Mouse (Mus musculus): ENCODE results near the gene Sdc4.
A peak's percentile ranks its signal among the peaks of the same experiment; 100 is the strongest.

Gene Sdc4

DNA sequence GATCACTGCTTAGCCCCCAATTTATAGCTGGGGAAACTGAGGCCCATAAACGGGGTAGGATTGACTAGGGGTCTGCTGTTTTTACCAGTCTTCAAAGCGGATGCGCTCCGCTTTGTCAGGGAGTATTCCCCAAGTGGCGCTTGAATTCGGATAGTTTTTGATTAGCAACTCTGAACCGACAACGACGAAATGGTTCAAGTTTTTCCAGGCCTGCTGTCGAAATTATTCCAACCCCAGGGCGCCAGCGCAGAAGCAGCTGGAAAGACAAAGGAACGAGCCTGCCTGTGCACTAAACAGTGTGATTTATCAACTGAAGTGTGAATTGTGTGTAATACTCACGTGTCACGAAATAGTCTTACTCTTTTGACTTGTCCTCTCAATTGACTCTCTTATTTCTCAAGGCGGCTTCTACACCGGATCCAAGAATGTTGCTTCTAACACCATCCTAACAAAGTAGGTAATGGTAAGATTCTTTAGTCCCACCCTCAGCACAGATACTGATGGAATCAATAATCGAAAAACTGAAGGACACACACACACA is at the start of gene Sdc4:
Gene Sdc4 (minus strand): TSS at position 428 of the 541 bp plus-strand sequence.
- DNase-seq (ENCODE audit: low spot score), result no peak

DNA sequence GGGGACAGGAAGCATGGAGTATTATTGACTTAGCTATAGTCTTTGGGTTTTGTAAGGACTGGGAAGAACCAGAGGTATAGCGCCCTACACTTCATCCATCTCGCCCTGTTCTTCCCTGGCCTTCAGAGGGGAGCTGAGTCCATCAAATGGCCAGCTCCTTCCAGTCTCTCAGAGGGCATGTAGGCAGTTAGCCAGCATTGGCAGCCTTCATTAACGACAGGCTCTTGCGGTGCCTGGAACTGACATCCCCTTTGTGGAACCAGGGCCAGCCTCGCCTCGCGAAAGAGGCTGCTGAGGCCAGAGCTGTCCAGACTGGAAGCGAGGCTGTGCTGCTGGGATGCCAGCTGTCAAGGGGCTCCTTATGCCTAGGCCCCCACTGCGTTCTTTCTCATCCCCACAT is 44.1 kb upstream of the Sdc4 start:
- no peak for DNase-seq (ENCODE audit: low spot score)

DNA sequence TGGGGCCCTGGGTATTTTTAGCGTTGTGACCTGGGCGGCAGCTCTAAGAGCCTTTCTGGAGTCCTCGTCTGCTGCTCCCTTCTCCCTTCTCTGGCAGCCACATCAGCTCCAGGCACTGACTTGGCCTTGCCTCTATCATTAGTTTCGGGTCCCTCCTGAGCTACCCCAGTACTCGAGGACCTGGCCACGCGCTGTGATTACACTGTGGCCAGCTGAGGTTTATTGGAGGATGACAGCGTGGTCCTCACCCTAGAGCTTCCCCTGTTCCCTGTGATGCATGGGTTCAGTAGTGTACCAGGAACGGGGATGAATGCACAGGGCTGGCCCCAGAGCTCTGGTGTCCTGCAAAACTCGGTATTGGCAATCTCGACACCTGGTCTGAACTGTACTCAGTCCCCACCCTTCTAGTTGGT is 43.4 kb upstream of the Sdc4 start:
- no peak for DNase-seq (ENCODE audit: low spot score)

DNA sequence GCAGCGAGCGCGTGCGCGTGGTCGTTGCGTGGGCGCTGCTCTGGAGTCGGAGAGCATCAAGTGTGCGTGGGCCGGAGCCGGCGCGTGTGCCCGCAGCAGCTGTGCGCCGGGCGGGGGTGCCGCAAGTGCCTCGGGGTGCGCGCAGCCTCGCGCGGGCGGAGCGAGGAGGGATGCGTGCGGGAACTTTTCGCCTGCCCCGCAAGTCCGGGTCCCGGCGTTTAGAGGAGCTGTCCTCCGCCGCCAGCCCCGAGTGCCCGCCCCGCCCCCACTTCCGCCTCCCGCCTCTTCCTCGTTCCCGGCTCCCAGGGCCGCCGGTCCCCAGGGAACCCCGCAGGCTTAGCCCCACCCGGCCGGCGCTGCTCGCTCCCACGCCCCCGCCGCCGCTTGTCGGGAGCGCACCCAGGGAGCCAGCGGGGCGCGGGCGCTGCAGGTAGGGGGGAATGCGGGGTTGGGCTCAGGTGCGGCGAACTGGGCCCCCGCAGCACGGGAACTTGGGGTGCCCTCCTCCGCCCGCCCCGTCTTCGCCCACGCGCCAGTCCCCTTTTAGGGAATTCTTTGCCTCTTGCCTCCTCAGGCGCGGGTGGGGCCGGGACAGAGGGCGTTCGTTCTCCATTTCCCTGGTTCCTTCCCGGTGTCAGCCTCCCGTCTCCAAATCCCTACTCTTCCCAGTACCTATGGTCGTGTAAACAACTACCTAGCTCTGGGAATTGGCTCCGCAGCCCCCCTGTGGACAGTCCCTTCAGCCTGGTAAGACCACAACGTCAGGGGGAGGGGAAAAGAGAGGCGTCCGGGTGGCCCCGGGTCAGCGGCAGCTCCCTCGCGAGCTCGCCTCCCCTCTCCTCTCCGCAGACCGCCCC is 42.8 kb upstream of the Sdc4 start:
- DNase-seq (ENCODE audit: low spot score), result no peak

DNA sequence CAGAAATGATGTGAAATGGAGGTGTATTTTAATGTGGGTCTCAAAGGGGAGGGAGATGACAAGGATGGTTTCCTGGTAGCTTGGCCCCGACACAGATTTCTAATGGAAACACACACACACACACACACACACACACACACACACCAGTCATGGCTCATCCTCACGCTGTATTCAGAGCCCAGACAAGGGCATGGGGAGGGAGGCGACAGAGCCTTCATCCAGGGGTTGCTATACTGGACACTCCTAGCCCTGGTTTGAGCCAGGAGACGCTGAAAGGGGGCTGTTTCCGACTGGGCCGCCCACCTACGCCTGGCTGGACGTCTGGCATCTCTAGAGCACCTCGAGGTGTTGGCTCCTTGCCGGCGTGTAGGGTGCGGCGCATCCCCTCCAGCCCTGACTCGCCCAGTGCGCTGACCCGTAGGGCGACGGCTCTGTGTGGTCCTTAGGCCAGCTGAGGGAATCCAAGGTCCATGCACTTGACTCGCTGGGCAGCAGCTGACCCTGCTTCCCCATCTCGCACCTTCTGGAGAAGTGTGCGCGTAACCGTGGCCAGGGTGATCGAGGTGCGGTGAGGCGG is 42.1 kb upstream of the Sdc4 start, which contains the start of gene Dbndd2:
Gene Dbndd2 (plus strand): TSS at position 426 of the 577 bp plus-strand sequence.
- DNase-seq (ENCODE audit: low spot score), result no peak

- DNase-seq (ENCODE audit: low spot score), result no peak
These were observed 29.9 kb upstream of the Sdc4 start, which contains the start of gene Trp53tg5 for GRCm38 (mm10) chr2:164473624-164474023. TSS of gene Trp53tg5 (minus strand) at chr2:164473724.

DNA sequence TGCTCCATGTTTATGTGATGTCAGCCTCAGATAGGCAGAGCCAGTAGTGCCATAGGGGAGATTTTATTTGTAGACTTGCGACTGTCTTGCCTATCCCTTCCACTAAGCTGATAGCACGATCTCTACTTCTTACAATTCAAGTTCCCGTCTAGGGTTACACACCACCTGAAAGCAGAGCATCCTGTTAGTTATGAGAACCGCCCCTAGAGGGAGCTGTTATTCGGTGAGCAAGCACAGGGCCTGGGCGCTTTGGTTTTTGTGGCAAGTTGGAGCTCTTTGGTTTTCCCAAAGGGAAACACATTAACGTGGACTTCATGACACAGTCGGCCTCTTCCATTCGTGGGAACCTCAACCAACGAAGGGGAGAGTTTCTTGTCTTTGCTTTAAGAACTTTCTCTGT is 26.6 kb upstream of the Sdc4 start:
- DNase-seq (ENCODE audit: low spot score), result peak; percentile 47

DNA sequence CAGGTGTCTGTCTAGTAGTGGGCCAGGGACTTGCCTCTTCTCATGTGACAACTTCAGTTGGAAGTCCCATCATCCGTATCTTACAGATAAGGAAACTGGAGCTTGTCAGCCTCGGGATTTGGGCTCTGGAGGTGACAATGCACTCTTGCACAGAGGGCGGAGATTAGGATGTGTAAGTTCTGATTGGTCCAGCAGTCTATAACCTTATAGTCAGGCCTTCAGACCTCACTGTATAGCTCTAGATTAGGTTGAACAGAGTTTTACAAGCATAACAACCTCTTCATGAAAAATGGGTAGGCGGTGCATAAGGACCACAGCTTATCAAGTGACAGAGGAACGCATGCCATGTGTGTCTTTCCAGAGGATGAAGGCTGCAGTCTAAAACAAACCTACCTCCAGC is 23.1 kb upstream of the Sdc4 start:
- DNase-seq (ENCODE audit: low spot score), result no peak

- DNase-seq (ENCODE audit: low spot score), result peak; percentile 53
These were observed 21.5 kb upstream of the Sdc4 start for GRCm38 (mm10) chr2:164465161-164465560.

- peak; percentile 100 for DNase-seq (ENCODE audit: low spot score)
These were observed 17.3 kb upstream of the Sdc4 start, which contains the start of gene Gm20458 for GRCm38 (mm10) chr2:164460745-164461551. TSS of gene Gm20458 (plus strand) at chr2:164460967.

- DNase-seq (ENCODE audit: low spot score), result peak; percentile 46
These were observed 14.8 kb upstream of the Sdc4 start for GRCm38 (mm10) chr2:164458535-164458934.

DNA sequence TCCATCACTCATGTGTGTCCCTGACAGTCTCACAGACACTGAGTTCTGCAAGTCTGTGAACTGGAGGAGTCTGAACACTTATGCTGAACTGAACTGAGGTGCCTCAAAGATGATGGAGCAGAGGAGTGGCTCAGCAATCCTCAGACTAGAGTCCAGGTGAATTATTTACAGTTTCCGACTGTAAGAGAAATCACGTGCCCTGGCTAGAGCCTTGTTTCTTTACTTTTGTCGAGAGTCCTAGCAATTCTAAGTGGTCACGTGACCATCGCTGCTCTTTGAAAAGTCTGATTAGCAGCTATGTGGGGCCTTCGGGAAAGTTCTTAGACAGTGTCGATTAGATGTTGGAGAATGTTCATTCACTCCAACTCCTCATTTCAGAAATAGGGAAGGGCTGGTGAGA is 14.3 kb upstream of the Sdc4 start:
- no peak for DNase-seq (ENCODE audit: low spot score)

DNA sequence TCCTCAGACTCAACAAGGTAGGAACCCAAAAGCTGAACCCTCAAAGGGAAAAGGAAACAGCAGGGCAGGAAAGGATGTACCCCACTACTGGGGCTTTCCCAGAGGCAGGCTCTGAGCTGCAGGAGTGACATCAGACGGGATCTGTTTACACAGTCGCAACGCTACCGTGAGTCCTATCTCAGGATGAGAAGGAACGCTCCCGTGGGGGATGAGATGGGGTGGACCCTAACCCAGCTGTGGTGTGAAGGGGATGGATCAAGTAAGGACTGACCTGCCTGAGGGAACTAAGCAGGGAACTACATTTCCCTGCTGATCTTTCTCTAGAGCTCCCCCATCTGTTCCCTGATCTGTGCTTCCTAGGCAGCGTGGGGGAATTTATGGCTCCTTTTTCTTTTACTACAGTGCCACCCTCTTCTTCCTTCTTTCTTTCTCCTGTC is 13.2 kb upstream of the Sdc4 start, which contains the start of gene Sys1:
Gene Sys1 (plus strand): TSS at position 101 of the 437 bp plus-strand sequence.
- peak; percentile 31 for DNase-seq (ENCODE audit: low spot score)

DNA sequence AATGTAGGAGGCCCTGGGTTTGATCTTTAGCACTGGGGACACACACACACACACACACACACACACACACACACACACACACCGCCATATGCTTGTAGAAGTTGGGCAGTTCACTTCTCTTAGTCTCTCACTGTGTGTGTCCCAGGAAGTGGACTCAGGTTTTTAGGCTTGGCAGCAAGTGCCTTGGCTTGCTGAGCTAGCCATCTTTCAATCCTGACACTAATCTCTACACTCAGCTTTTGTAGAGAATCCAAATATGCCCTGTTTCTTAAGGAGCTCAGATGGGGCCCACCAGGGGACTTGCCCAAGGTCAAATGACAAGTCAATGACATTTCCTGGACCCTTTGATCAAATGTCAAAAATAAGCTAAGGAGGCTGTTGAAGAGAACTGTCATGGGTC is 12.7 kb upstream of the Sdc4 start:
- DNase-seq (ENCODE audit: low spot score), result peak; percentile 41

DNA sequence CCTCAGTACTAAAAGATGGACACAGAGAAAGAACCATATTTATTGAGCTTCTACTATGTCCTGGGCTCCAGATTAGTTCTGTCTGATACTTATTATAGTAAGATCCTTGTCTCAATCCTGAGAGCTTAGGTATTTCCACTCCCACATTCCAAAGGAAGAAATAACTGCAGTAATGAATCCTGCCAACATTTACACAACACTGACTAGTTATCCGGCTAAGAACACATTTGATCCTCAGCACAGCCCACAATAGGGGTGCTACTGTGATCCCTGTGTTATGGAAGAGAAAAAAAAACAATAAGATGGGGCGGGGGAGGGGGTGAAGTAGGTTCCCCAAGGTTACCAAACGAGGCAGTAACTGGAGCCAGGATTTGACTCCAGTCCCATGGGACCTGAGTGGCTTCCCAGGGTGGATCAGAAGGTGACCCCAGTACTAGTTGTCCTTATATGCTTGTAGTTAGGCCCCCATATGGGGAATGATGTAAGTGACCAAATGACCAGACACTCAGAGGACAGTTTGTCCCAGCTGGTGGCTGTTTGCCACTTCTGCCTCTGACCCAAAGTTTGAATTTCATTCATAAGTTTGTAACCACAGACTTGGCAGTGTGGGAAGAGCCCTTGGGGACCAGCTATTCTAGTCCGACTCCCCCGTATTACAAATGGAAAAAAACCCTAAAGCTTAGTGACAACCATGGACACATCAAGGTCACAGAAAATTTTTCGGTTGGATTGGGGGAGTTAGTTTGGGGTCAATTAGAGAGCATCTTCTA is 11.9 kb upstream of the Sdc4 start:
- DNase-seq (ENCODE audit: low spot score), result peak; percentile 88

DNA sequence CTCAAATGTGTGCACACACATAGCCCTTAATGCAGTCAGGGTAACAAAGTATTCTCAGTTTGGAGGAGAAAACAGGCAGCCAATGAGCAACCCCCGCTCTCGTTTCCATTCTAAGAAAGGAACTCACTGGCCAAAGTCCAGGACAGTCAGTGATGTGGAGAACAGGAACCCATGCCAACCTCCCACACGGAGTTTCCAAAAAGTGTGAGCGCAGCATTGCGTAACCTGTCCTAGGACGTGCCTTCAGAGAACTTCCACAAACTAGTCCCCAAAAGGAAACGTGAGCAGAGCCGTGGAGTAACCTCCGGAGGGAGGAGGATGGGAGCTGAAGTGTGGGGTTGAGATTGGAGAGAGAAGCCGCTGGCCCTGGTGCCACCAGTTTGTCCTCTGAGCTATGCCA is 11.2 kb upstream of the Sdc4 start:
- DNase-seq (ENCODE audit: low spot score), result peak; percentile 97

DNA sequence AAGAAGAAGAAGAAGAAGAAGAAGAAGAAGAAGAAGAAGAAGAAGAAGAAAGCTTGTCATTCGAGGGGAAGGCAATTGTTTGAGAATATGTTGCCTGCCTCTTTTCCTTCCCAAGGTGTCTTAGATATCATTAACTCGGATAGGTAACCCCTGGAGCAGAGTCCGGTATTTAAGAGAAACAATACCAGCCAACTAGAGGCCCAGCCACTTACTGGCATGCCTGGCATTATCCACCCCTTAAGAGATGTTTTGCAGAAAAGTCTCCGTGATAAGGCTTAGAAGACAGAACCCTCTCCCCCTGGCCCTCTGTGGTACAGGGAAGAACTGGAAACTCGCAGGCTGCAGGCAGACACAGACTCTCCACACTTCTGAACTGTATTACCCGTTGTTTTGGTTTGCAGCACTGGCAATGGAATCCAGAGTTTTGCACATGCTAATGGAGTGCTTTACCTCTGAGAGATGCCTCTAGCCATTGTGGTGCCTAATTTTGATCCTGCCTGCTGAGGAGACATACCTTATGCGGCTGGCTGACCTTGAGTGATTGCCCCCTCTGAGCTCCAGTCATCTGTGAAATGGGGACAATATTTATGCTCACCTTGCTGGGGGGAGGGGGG is 10.3 kb upstream of the Sdc4 start:
- DNase-seq (ENCODE audit: low spot score), result no peak

DNA sequence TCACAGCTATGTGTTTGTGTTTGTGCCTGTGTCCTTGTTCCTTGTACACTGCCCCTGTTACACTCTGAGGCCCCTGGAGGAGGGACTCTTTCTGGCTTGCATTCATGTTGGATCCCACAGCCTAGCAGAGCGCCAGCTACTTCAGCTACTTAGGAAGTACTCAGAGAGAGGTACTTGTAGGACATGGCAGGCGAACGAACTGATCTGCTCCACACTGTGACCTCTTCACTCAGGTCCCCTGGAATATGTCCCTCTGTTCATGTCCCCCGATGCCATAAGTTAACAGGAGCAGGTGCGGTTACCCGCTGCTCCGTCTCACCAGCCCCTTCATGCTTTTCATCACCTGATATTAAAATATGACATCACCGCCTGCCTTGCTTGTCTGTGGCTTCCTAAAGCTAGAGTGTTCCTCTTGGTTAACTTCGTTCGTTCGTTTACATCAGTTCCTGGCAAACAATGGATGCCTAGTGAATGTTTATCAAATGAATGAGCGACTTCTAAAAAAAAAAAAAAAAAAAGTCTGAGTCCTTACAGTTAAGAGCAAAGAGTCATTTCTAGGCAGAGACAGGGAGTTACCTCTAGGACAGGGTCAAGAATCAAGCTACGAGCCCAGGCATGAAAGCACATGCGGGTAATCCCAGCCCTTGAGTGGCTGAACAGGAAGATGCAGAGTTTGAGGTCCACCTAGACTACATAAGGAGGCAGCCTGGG is 9.5 kb upstream of the Sdc4 start:
- no peak for DNase-seq (ENCODE audit: low spot score)

DNA sequence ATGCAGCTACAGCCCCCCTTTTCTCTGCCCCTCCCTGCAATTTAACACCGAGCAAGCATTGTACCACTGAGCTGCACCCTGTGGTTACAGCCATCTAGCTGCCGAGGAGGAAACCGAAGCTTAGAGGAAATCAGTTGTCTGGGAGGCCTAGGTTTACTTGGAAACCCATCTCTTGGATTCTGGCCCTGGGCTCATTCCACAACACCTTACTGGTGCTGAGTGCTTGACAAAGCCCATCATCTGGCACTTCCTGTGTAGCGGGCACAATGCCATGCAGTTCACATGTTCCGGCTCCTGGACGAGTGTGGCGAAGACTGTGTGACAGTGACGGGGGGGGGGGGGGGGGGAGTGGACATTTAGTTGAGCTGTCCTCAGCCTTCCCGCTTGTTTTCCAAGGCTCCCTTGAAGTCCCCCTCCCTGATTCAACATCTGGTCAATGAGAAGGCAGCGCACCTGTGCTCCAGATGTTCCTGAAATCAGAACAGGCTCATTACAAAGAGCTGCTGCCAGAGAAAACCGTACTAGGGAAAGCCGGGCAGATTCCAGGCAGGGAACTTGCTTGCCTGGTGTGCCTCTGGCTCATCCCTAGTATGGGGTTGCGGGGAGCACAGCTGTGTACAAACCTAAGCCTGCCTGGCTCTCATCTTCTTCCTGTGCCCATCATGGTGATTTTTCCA is 8.5 kb upstream of the Sdc4 start:
- DNase-seq (ENCODE audit: low spot score), result no peak
